Mouse (Mus musculus) brain, embryonic 14.5 days (tissue): ENCODE results near the gene Tbcc. TPM values are rescaled to one million over a fixed set of nuclear protein-coding genes. Genes with fewer than 3 reads are reported as not detected.
A peak's percentile ranks its signal among the peaks of the same experiment; 100 is the strongest.

Experiments used
- DNase-seq: peaks from one replicate; pipeline ENCODE4 v3.0.0-alpha.2; 2011; ENCODE audit warnings: low read depth
- CTCF ChIP-seq: fragments of 200-500 bp; IDR thresholded peaks from 2 replicates; pipeline ENCODE4 v1.5.1; 2012; ENCODE audit warnings: inconsistent platforms, mild to moderate bottlenecking, moderate library complexity, borderline replicate concordance; ENCODE audit not compliant: insufficient read depth, insufficient read length; ENCODE audit errors: extremely low read depth
- POLR2A ChIP-seq: fragments of 200-500 bp; IDR thresholded peaks from 2 replicates; pipeline ENCODE4 v1.6.1; 2012; ENCODE audit warnings: mild to moderate bottlenecking, inconsistent platforms, borderline replicate concordance; ENCODE audit not compliant: poor library complexity, insufficient read depth, insufficient read length, severe bottlenecking; ENCODE audit errors: extremely low read depth
- polyA plus RNA-seq: library from polyadenylated mRNA; depleted of rRNA; stranded (reverse); fragments of >200 nt; gene quantifications from 2 replicates; pipeline ENCODE4 v1.2.3, GENCODE M21; 2012

Gene Tbcc
- polyA plus RNA-seq, 1 experiment, result 33.7 TPM

- TF ChIP-seq POLR2A (no peak), CTCF (no peak)
- DNase-seq, result peak; percentile 40
Measured at GRCm38 (mm10) chr17:46856107-46856388, 34.4 kb upstream of the Tbcc start.

GRCm38 (mm10) chr17:46856471-46857360, 33.8 kb upstream of the Tbcc start:
- no peak for TF ChIP-seq CTCF
- peak; percentile 69 for TF ChIP-seq POLR2A
- DNase-seq, result peak; percentile 87

- TF ChIP-seq CTCF (no peak), POLR2A (peak; percentile 69)
- peak; percentile 96 for DNase-seq
Measured at GRCm38 (mm10) chr17:46857361-46857902, 33.1 kb upstream of the Tbcc start.

- TF ChIP-seq POLR2A (peak; percentile 54), CTCF (no peak)
- DNase-seq, result peak; percentile 91
Measured at GRCm38 (mm10) chr17:46857903-46858748, 32.4 kb upstream of the Tbcc start, which contains the start of gene Bicral. Gene Bicral (minus strand): TSS chr17:46858482.

- TF ChIP-seq POLR2A, result no peak
- peak; percentile 73 for DNase-seq
Measured at GRCm38 (mm10) chr17:46858749-46859444, 31.6 kb upstream of the Tbcc start.

GRCm38 (mm10) chr17:46860120-46860519, 30.4 kb upstream of the Tbcc start:
- no peak for TF ChIP-seq CTCF
- TF ChIP-seq POLR2A, result no peak
- DNase-seq, result peak; percentile 91

GRCm38 (mm10) chr17:46864566-46865195, 25.8 kb upstream of the Tbcc start:
- no peak for DNase-seq
- TF ChIP-seq CTCF (no peak), POLR2A (no peak)

- no peak for DNase-seq
- TF ChIP-seq POLR2A, result no peak
Measured at GRCm38 (mm10) chr17:46866836-46867235, 23.6 kb upstream of the Tbcc start.

GRCm38 (mm10) chr17:46870204-46870798, 20.2 kb upstream of the Tbcc start:
- TF ChIP-seq POLR2A (no peak), CTCF (no peak)
- DNase-seq, result no peak

GRCm38 (mm10) chr17:46870913-46871312, 19.6 kb upstream of the Tbcc start:
- no peak for DNase-seq
- no peak for TF ChIP-seq POLR2A
- TF ChIP-seq CTCF, result no peak
